Mouse (Mus musculus) small intestine, adult 2 months (tissue): ENCODE measurements around the gene Irak1bp1. TPM values are rescaled to one million over a fixed set of nuclear protein-coding genes. Genes with fewer than 3 reads are reported as not detected.

Source experiments
- H3K27ac ChIP-seq: fragments of 200-500 bp; 2 replicates; pipeline ENCODE4 v1.5.1; 2012; ENCODE audit warnings: low read depth, low read length, control low read depth, inconsistent platforms; ENCODE audit not compliant: insufficient read depth
- H3K27me3 ChIP-seq: fragments of 200-500 bp; 2 replicates; pipeline ENCODE4 v1.6.1; 2012; ENCODE audit warnings: mild to moderate bottlenecking, moderate library complexity, low read length, inconsistent platforms; ENCODE audit not compliant: control insufficient read depth, insufficient read depth
- H3K36me3 ChIP-seq: fragments of 200-500 bp; 2 replicates; pipeline ENCODE4 v1.6.1; 2012; ENCODE audit warnings: mild to moderate bottlenecking, low read length, control low read depth, inconsistent platforms; ENCODE audit not compliant: control insufficient read depth, insufficient read depth
- H3K4me1 ChIP-seq: fragments of 200-500 bp; 2 replicates; pipeline ENCODE4 v1.6.1; 2012; ENCODE audit warnings: low read length, inconsistent platforms, mixed read lengths; ENCODE audit not compliant: control insufficient read depth, insufficient read depth, insufficient read length
- H3K4me3 ChIP-seq: fragments of 200-500 bp; 2 replicates; pipeline ENCODE4 v1.5.1; 2012; ENCODE audit warnings: low read depth, mild to moderate bottlenecking, control low read depth, inconsistent platforms, low read length, moderate library complexity
- CTCF ChIP-seq: fragments of 200-500 bp; IDR thresholded peaks from 2 replicates; pipeline ENCODE4 v1.5.1; 2012; ENCODE audit warnings: low read depth, mild to moderate bottlenecking, control low read depth, inconsistent platforms, low read length, moderate library complexity, mixed read lengths; ENCODE audit not compliant: insufficient replicate concordance, insufficient read length; ENCODE audit errors: extremely low read depth
- POLR2A ChIP-seq: fragments of 200-500 bp; IDR thresholded peaks from 2 replicates; pipeline ENCODE4 v1.6.1; 2012; ENCODE audit warnings: low read depth, mild to moderate bottlenecking, control low read depth, inconsistent platforms, low read length, moderate library complexity
- WGBS: fragments of 180-500 bp; shearing (Covaris S2); methylation state at CpG from one replicate; pipeline ENCODE4 v1.1.7; 2018; 5-methylcytosine and 5-hydroxymethylcytosine counted together
- polyA plus RNA-seq: library from polyadenylated mRNA; depleted of rRNA; stranded (reverse); fragments of >200 nt; gene quantifications from 2 replicates; pipeline ENCODE4 v1.2.3, GENCODE M21; 2012; rRNA removed

Irak1bp1 gene
- polyA plus RNA-seq, result 1.6 and 3.4 TPM in 2 replicates

DNA sequence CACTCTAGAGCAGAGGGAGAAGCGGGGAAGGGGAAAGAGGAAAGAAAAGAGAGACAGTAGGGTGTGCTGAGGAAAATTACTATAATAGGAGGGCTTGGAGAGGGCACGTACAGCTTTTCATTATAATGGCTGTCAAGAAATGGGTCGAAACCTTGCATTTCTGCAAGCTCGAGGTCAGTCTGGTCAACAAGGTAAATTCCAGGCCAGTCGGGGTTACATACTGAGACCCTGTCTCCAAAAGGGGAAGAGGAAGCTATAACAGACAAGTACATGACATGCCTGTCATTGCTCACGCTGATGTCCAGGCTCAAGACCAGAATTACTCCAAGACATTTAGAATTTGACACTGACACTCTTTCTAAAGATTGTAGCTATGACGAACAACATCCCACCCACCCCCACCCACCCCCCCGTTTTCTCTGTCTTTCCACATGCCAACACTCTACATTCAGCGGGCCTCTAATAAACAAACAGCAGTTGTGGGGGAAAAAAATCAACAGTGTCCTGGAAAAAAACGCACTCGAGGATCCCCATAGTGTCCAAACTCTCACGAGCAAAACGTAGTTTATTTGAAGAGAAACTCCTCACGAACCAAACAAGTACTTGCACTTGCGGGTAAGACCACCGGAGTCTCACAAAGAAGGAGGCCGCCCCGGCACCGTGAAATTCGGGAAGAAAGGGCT is at the start of gene Irak1bp1:
Gene Irak1bp1, plus strand, starts transcription at position 534 of the 683 bp plus-strand sequence.
- Histone ChIP-seq H3K4me1 (peaks cover 5% of the 10 kb centered on the region), H3K27me3 (no peaks in the 10 kb centered on the region), H3K4me3 (peak within 1 kb of the TSS; percentile 92), H3K27ac (peak within 1 kb of the TSS; percentile 38), H3K36me3 (no peaks in the 10 kb centered on the region)
- TF ChIP-seq POLR2A (no peak), CTCF (no peak)
- 16% methylated on average over 20 of the region's 20 CpGs for WGBS

DNA sequence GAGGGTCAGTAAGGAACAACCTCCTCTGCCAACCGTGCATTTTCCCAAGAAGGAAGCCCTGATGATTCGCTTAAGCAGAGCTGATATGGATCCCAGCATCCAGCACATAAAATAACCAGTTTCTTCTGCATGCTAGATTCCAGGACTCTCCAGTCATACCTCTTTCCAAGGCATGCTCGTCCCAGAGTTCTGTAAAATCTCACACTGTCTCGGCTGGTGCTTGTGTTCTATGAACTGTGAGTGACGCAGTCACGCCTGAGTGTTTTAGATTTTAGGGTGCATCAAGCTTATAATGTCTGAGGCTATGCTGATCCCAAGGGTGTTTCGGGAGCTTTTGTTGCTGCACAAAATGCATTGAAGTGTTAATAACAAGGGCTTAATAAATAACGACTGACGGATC is 41.0 kb upstream of the Irak1bp1 start:
- H3K27ac ChIP-seq, result no peak overlapping the region
- no peaks in the 10 kb centered on the region for H3K36me3 ChIP-seq
- no peak for TF ChIP-seq CTCF
- TF ChIP-seq POLR2A, result no peak
- WGBS, result 79% methylated on average over 9 of the region's 9 CpGs
- H3K4me1 ChIP-seq, result no peaks in the 10 kb centered on the region
- H3K4me3 ChIP-seq, result no peak overlapping the region
- no peaks in the 10 kb centered on the region for H3K27me3 ChIP-seq

DNA sequence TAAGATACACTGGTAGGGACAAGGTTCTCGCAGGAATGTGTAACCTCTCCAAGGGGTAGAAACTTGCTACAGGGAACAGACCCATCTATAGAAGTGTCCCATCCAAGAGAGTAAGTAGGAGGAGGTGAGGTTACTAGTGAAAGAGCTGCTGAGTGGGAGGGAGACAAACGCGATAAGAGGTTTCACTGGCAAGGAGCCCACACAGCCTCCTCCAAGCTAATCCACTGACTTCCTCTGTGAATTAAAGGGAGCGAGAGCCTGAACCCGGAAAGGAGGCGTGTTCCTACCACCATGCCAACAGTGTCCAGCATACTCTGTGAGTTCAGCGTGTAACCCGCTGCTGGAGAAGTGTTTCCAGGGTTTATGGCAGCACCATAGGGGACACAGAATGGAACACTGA is 29.0 kb upstream of the Irak1bp1 start:
- no peak overlapping the region for H3K27ac ChIP-seq
- H3K27me3 ChIP-seq, result no peaks in the 10 kb centered on the region
- no peak overlapping the region for H3K4me3 ChIP-seq
- TF ChIP-seq CTCF (no peak), POLR2A (no peak)
- H3K36me3 ChIP-seq, result no peaks in the 10 kb centered on the region
- no peaks in the 10 kb centered on the region for H3K4me1 ChIP-seq
- 63% methylated on average over 8 of the region's 8 CpGs for WGBS

DNA sequence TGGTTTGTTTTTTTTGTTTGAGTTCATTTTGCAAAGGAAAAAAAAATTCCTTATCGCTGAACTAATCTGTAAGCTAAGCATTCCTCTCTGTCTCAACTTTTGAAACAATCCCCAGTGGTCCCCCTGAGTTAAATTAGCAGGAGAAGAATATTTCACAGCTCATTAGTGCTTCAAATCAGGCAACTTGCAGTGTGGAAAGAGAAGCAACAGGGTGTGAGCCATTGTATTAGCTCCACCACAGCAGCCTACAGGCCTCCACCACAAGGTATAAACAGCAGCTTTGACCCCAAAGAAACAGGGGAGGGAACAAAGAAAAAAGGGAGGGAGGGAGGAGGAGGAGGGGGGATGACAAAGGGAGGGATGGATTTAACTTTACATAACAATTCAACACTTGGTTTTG is 22.2 kb upstream of the Irak1bp1 start:
- H3K27ac ChIP-seq, result no peak overlapping the region
- H3K27me3 ChIP-seq, result no peaks in the 10 kb centered on the region
- no peak overlapping the region for H3K4me3 ChIP-seq
- 24% methylated on average over 1 of the region's 1 CpGs for WGBS
- no peaks in the 10 kb centered on the region for H3K4me1 ChIP-seq
- TF ChIP-seq POLR2A (no peak), CTCF (no peak)
- H3K36me3 ChIP-seq, result no peaks in the 10 kb centered on the region

DNA sequence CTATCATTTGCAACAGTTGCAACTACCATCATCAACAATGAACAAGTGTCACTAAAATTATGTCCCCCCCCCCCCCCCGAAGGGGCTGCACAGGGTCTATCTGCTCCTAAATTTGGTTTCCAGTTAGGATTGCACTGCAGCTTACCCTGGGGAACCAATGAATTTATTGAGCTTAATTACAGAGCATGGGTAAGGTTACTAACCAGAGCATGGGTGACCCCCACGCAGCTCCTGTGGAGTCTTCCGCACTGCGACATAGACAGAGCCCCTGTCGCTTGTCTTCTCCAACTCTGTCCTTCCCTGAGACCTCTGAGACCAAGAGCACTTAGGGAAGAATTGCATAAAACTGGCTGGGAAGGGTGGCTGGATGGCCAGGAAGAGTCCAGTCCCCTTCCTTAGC is 21.7 kb upstream of the Irak1bp1 start:
- TF ChIP-seq CTCF (no peak), POLR2A (no peak)
- Histone ChIP-seq H3K4me1 (no peaks in the 10 kb centered on the region), H3K36me3 (no peaks in the 10 kb centered on the region), H3K27me3 (no peaks in the 10 kb centered on the region), H3K27ac (no peak overlapping the region), H3K4me3 (no peak overlapping the region)
- 75% methylated on average over 5 of the region's 5 CpGs for WGBS

DNA sequence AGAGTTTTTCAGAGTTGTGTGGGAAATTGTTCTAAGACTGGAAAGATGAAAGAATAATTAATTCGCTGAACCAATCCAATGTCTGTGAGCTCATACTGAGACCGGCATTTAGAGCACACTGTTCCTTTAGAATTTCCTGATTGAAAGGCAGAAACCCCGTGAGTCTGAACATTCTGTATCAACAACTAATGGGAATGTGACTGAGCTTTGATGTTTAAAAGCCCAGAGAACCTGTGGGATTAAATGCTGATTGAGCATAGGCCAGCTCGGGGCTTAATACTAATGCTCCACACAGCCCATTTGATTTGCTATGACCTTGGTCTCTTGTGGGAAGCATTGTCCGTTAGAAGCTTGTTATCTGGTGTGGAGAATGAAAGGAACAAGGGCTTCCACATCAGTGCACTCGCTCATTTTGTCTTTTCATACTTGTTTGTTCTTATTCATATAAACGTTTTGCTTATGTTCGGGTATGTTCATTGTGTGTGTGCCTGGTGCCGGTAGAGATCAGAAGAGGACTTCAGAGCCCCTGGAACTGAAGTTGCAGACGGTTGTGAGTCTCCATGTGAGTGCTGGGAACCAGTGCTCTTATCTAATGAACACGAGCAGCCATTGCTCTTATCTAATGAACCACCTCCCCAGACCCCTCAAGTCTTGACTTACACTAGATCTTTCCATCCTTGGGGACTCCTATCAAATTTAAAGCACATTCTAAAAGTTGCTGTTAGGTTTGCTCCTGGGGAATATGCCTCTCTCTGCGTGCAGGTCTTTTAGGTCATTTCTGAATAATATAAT is 17.0 kb upstream of the Irak1bp1 start:
- TF ChIP-seq CTCF (no peak), POLR2A (no peak)
- Histone ChIP-seq H3K36me3 (no peaks in the 10 kb centered on the region), H3K4me1 (no peaks in the 10 kb centered on the region), H3K4me3 (no peak overlapping the region), H3K27me3 (no peaks in the 10 kb centered on the region), H3K27ac (no peak overlapping the region)
- WGBS, result 76% methylated on average over 12 of the region's 12 CpGs

DNA sequence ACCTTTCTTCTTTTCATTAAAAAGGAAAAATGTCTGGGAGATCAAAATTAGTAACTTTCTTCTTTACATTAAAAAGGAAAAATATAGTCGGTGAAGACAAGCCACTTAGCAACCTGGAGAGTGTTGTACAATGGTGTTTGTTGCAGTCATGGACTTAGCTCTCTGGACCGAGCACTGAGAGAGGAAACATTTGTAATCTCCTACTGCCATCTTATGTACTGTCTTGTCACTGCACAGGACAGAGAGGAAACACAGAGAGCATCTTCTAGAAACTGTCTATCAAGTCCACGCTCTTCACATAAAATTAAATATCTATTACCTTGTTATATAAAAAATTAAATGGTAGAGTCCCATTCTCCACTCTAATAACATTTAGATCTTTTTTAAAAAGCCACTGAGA is 14.8 kb upstream of the Irak1bp1 start:
- TF ChIP-seq CTCF (no peak), POLR2A (no peak)
- H3K4me1 ChIP-seq, result no peaks in the 10 kb centered on the region
- no peaks in the 10 kb centered on the region for H3K36me3 ChIP-seq
- no peak overlapping the region for H3K27ac ChIP-seq
- H3K4me3 ChIP-seq, result no peak overlapping the region
- no peaks in the 10 kb centered on the region for H3K27me3 ChIP-seq
- 48% methylated on average over 3 of the region's 3 CpGs for WGBS
